Mouse (Mus musculus): ENCODE results near the gene Gm8871. TPM values are rescaled to one million over a fixed set of nuclear protein-coding genes. Genes with fewer than 3 reads are reported as not detected.

Gene Gm8871
- polyA plus RNA-seq (2017; shearing (Covaris generic)) = not detected

GRCm38 (mm10) chr5:10947505-10947904 is at the start of gene Gm8871, which contains the start of gene Gm8857:
TSS of gene Gm8871 (plus strand) at chr5:10947805.
TSS of gene Gm8857 (plus strand) at chr5:10947807.

Other genes starting within 250 kb of the Gm8871 start
- not detected for gene Gm8857, start within 50 bp of the Gm8871 start, polyA plus RNA-seq (2017; shearing (Covaris generic))
- under 1 TPM in 1 of 2 experiments, not detected in 1; 0.24 TPM for gene Gm8879, start 179.8 kb downstream of the Gm8871 start, polyA plus RNA-seq (2017; shearing (Covaris generic))
- gene Gm5861, start 235.3 kb downstream of the Gm8871 start, polyA plus RNA-seq (2017; shearing (Covaris generic)) = under 1 TPM in 1 of 2 experiments, not detected in 1; 0.53 TPM

All from activated CD4-positive, CD25-positive, alpha-beta regulatory T cell (primary cell).